Mouse (Mus musculus): ENCODE results near the gene Ndp.

Ndp gene

DNA sequence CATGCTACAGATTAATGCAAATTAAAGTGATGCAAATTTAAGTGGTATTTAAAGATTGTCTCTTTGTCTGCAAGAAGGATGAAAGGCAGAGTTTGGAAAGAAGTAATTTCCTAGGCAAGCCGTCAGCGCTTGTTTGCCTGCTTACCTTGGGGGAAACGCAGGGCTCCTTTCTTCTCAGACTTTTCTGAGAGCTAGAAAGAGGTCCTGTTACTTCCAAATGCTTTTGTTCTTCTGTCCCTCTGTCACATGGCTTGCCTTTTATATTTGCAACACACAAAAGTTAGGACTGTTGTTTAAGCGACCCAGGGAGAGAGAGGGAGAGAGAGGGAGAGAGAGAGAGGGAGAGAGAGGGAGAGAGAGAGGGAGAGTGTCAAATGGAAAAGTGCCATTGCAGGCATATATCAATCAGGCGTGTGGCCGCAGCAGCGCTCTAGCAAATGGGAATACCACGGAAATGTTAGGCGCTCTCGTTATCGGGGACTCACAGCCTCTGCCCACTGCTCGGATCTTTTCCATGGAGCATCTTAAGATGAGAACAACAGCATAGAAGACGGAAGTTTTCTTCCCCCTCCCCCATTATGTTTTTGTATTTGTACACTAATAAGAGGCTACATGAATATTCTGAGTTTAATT is at the start of gene Ndp:
TSS of gene Ndp (minus strand) at position 534 of the 633 bp plus-strand sequence.
- DNase-seq (ENCODE audit: low read depth, low spot score), result no peak

DNA sequence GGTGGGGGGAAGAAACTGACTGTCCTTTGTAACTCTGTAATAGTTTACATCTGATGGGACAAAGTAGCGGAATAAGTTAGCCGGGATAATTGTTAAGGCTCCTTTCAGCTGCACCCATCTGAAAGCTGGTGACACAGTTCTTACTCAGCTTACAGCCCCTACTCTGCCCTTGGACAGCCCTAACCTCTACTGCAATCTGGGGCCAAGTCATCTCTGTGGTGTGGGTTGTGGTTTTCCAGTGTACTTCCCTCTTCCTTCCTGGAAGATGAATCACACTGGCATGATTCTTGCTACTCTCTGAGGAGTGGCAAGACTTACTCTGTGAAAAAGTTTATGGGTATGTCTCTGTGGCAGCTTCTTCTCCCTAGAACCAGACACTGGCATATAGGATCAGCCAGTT is 43.2 kb upstream of the Ndp start:
- DNase-seq (ENCODE audit: low read depth, low spot score), result no peak

DNA sequence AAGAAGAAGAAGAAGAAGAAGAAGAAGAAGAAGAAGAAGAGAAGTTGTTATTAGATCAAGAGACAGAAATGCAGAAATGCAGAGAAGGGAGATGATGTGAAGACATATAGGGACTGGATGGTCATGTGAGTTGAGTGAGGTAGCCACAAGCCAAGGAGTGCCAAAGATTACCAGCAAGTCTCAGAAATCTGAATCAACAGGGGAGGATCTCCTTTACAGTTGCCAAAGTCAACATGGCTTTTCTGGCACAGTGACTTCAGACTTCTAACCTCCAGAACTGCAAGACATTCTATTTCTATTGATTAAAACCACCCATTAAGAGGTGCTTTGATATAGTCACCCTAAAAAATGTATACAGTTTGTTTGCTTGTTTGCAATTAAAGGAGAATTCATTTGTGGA is 6.4 kb upstream of the Ndp start:
- DNase-seq (ENCODE audit: low read depth, low spot score), result no peak

DNA sequence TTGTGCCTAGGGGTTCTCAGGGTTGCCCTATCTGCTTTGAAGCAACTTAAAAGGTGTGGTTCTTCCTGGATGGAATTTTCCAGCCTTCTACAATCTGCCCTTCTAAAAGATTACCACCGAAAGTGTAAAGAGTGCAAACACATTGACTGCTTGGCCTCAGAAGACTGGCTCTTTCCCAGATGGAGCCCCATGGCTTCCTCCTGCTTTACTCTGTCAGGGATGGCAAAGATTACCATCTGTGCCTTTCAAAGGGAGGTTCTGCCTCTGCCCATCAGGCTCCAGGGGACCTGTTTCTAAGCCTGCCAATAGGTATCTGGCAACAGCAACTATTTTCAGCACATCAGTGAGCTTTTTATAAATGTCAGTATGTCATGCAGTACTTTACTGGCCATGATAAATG is 1.5 kb upstream of the Ndp start:
- DNase-seq (ENCODE audit: low read depth, low spot score), result no peak

DNA sequence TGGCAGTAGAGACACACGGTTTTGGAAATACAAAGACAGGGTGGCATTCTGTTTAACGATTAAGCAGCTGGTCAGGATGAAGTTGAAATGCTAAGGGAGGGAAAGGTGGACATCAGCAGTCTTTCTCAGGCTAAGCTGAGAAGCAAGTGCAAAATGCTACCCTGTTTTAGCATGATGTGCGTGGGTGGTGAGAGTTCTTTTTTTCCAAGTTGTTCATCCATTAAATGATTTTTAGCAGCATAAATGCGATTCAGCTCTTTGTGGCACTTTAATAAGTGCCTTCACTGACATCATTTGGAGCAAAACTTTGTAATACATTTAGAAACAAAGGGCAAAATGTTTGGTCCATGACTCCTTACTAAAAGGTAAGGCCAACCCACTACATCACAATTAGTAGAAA is 337 bp upstream of the Ndp start:
- no peak for DNase-seq (ENCODE audit: low read depth, low spot score)

DNA sequence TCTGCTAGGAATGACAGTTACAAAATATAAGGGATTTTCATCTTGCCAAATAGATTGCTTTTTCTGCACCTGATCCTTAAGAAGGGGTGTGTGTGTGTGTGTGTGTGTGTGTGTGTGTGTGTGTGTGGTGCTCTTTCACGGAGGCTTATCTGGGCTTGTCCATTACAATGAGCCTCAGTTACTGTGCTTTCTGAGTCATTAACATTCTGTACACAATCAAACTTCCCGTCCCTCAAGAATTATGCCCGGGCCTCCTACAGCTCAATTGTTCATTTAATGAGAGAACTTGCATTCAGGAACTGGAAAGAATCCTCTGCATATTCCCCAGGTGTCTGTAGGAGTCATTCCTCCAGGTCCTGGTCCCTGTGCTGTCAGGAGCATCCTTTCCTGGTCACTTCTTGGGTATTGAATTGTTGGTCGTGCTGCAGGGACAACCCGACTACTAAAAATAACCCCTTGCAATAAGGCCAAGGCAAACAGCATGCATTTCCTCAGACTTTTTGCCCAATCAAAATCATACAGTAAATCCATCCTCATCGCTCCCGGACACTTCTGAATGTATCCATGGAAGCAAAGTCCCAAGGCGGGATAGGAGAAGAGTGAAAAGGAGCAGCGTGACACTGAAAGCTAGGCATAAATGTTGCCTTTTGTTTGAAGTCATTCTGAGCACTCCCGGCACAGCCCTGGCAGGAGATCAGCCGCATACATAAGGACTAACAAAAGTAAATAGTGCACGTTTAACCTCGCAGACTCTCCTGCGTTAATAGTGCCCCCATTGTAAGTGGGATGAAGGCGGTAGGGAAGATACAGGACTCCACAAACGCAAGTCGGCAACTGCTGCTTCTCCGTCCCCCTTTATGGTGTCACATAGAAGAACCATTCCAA is 1.1 kb downstream of the Ndp start:
- DNase-seq (ENCODE audit: low read depth, low spot score), result no peak

DNA sequence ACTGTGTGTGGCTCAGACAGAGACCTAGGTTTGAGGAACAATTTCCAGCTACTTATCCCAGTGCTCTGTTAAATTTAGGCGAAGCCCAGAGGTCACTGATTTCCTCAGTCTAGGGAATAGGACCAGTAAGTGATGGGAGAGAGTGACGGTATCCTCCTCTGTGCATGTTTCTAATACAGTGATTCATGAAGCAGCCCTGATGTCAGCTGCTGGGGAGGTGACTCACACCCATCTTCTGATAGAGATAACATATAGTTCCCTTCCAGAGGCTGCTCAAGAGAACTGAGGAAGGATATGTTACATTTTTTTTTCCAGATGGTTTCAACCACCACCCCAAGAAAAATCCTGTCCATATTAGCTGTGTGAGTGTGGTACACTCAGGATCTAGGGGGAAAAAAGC is 2.9 kb downstream of the Ndp start:
- no peak for DNase-seq (ENCODE audit: low read depth, low spot score)

DNA sequence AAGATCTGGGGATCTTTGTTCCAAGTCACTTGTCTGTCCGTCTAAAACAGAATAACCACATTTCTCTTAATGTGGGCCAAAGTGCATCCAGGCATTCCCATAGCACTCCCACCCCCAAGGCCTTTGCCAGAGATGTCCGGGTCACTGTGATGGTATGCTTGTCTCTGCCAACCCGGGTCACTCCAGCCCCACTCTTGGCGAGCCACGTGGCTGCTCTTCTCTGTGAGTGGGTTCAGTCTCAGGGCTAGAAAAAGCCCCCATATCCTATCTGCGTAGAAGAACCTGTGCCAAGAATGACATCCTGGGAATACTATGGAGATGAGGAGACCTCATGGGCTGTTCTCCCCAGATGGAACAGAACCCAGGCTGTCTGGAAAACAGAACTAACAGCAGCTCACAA is 4.0 kb downstream of the Ndp start:
- DNase-seq (ENCODE audit: low read depth, low spot score), result no peak

DNA sequence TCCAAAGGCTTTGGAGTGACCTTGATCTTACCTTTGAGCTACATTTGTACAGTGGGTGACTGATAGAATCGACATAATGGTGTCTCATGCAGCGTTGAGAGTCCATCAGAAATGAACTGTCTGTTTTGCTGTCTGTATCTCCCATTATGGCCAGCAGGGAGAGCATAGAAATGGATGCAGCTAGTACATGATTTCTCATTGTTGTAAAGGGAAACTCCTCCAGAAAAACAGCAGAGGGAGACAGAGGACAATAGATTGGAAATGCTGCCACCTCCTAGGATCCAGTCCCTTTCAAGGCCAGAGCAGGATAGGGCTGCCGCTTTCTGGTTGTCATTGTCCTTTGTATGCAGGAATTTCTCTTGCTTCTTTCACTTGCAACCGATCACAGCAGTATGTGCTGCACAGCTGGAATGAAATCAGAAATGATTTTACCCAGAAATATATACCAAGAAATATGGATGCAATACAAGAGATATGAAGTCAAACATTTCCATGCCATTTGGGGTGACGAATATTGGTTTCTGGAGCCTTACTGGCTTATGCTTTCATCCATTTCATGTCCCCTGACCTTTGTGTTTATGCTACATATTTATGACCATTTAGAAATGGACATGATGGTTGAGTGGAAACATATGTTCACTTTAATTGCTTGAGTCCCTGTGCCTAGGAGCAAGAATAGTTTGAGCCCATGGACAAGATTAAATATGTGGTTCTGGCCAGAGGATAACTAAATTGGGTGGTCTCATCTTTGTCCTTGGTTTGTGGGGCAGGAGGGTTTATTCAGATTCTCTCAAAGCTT is 17.0 kb downstream of the Ndp start:
- DNase-seq (ENCODE audit: low read depth, low spot score), result no peak

DNA sequence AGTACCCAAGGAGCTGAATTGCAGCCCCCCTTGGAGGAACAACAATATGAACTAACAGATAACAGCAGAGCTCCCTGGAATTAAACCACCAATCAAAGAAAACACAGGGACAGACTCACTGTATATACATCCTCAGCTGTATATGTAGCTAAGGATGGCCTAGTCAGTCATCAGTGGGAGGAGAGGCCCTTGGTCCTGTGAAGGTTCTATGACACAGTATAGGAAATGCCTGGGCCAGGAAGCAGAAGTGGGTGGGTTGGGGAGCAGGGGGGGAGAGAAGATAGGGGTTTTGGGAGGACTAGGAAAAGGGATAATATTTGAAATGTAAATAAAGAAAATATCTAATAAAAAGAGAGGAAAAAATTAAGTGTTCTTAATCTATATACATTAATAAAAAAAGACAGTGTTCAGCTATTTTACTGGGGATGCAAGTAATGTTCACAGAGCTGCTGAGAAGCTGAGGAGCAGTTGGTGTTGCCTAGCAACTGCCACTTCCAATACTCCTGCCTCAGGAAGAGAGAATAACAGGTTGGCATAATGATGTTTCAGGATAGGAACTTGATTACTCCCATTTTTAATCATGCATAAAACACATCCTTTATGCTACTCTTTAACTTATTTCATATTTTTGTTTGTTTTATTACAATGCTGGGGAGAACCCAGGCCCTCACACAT is 43.8 kb downstream of the Ndp start:
- DNase-seq (ENCODE audit: low read depth, low spot score), result peak; percentile 28

DNA sequence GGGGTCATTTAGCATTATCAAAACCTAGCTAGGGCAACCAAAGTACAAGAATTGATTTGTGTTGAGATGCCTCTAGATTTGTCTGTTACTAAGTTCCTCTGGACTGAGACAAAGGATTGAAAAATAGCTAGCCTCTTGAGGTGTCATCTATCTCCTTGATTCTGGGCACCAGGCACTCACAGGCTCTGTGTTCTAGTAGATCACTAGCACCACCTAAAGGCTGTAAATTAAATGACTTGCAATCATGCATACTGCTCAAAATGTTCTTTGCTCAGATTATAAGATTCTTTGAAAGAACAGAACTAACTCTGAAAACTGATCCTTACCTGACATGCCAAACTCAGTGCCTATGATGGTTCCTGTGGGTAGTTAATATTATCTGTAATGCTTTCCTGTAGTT is 51.3 kb downstream of the Ndp start:
- peak; percentile 1 for DNase-seq (ENCODE audit: low read depth, low spot score)

DNA sequence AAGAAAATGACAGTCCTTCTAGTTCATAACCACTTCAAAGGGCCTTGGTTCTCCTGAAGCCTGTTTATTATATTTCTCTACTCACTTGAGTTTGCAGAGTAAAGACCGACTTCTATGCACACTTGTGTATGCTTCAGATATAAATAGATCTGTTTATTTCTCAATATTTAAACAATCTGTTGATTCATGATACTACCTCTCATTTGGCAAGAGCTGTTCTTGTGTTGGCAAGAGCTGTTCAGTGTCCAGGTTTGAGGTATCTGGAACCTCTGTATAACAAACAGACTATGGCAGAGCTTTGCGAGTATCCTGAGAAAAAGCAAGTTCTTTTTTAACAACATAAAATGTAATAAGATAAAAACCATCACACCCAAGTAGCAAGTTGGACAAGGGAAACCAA is 65.5 kb downstream of the Ndp start:
- DNase-seq (ENCODE audit: low read depth, low spot score), result no peak

DNA sequence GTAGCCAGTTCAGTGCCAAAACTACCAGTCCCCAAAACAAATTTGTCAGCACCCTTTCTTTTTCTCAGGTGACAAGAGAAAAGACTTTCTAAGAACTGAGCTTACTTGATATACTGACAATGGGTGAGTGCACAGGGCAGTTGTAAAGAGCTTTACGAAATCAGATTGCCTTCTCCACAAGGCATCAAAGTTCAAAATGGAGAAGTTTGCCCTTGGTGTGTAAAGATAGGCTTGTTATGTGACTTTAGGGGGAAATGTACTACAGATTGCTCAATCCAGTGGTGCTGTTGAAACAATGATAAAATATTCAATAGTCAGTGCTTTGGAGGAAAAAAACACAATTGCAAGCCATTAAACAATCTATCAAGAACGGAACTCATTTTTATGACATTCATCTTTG is 70.1 kb downstream of the Ndp start:
- DNase-seq (ENCODE audit: low read depth, low spot score), result no peak

DNA sequence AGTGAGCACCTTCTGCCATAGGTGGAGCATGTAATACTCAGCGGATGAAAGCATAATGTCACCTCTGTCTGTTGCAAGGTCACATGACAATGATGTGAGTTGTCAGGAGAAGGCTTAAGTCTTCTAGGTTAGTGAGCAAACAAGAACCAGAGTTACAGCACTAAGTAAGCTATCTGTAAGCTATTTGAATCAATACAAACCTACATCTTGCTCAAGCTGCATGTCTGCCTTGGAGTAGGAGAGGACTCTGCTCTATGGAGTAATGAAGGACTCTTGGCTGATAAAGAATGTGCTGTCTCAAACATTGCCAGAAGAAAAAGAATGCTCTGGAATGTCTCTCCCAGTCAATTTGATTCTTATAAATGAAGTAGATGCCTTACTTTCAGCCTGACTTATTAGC is 74.3 kb downstream of the Ndp start:
- no peak for DNase-seq (ENCODE audit: low read depth, low spot score)

DNA sequence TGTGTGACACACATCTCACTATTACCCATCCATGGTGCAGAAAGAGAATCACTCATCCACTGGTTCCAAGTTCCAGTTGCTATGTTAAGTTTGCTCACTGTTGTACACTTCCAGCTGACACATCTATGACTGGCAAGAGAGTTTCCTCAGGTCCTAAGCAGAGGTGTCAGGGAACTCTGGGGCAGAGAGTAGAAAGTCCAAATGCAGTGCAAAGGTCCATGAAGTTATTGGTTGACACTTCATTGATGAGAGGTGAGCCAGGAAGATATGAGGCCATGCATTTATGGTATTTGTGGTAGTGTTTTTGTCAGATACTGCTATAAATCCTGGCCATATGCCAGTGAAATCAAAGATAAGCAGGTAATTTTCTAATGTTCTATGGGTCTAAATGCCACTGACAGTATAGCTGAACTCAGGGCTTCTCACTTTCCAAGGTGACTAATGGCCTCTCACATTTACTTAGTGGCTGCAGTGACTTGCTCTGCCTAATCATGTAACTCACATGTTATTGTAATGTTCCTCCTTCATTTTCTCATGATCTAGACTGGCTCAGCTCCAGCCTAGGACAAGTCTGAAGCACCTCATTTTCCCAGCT is 75.0 kb downstream of the Ndp start:
- no peak for DNase-seq (ENCODE audit: low read depth, low spot score)
